Mouse (Mus musculus) bone marrow, adult 2 months (tissue): Measurements from ENCODE around the gene Slc38a7. TPM values are rescaled to one million over a fixed set of nuclear protein-coding genes. Genes with fewer than 3 reads are reported as not detected.

Experiments
- polyA plus RNA-seq: library from polyadenylated mRNA; stranded (reverse); fragments of >200 nt; gene quantifications from 2 replicates; pipeline ENCODE4 v1.2.4, GENCODE M21; 2011; ENCODE audit warnings: low replicate concordance; ENCODE audit not compliant: missing spikeins, insufficient read depth, insufficient read length

Slc38a7 gene
- polyA plus RNA-seq, 1 experiment, result 3.0 TPM

Other genes with a start within 250 kb of the Slc38a7 start
- 10.9 and 14.8 TPM in 2 replicates for gene Gins3, start 220.1 kb downstream of the Slc38a7 start, polyA plus RNA-seq
- gene Ndrg4, start 176.6 kb downstream of the Slc38a7 start, polyA plus RNA-seq, result 1.0 and 3.5 TPM in 2 replicates
- gene Setd6, start 137.7 kb downstream of the Slc38a7 start, polyA plus RNA-seq, result 13.0 and 34.7 TPM in 2 replicates
- gene Cnot1, start 46.1 kb downstream of the Slc38a7 start, polyA plus RNA-seq, result 26.7 and 56.3 TPM in 2 replicates
- gene Sap18b, start 28.2 kb downstream of the Slc38a7 start, polyA plus RNA-seq, result 2.8 and 29.2 TPM in 2 replicates
- 19.1 and 43.1 TPM in 2 replicates for gene Got2, start 35.0 kb upstream of the Slc38a7 start, polyA plus RNA-seq